Mouse (Mus musculus): ENCODE measurements around the gene Zdhhc13. TPM values are rescaled to one million over a fixed set of nuclear protein-coding genes. Genes with fewer than 3 reads are reported as not detected.

The Zdhhc13 gene
- polyA plus RNA-seq, 1 experiment from 2014 or later, result 52.8 TPM

GRCm38 (mm10) chr7:48845213-48845973 is 56.6 kb downstream of the Zdhhc13 start:
- H3K36me3 ChIP-seq (ENCODE audit: control insufficient read depth, insufficient read depth), result no peaks in the 10 kb centered on the region
- H3K9ac ChIP-seq (replicated peaks; ENCODE audit: low read depth, low read length), result no peak overlapping the region
- no peak for ATAC-seq
- no peak overlapping the region for H3K27ac ChIP-seq (ENCODE audit: low read length)
- H3K27me3 ChIP-seq (replicated peaks; ENCODE audit: control insufficient read depth, insufficient read depth, low read length), result no peaks in the 10 kb centered on the region
- no peak overlapping the region for H3K4me2 ChIP-seq (ENCODE audit: low read length)
- no peak overlapping the region for H3K4me3 ChIP-seq (replicated peaks; ENCODE audit: low read length)
- H3K9me3 ChIP-seq (ENCODE audit: control insufficient read depth, low read length), result no peaks in the 10 kb centered on the region
- H3K4me1 ChIP-seq (replicated peaks; ENCODE audit: control insufficient read depth, insufficient read depth, low read length), result no peaks in the 10 kb centered on the region
- WGBS, result 93% methylated on average over 12 of the region's 12 CpGs

DNA sequence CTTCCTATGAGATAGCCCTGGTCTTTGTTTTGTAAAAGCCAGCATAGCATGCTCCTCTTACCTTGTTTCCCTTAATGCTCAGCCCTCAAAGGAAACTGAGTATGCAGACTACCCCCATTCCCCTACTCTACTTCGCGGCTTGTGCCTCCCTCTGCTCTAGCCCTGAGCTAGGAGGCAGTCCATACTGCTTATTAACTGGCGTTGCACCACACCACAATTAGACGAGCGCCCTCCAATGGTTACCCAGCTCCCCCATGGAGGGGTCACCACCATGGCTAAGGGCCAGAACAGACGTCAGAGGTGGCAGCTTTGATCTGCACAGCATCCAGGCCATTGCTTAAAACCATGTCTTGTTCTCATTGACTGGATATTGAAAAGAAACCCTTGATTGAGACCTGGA is 58.0 kb downstream of the Zdhhc13 start:
- Histone ChIP-seq H3K27ac (ENCODE audit: low read length) (no peak overlapping the region), H3K36me3 (ENCODE audit: control insufficient read depth, insufficient read depth) (no peaks in the 10 kb centered on the region), H3K9me3 (ENCODE audit: control insufficient read depth, low read length) (no peaks in the 10 kb centered on the region), H3K4me1 (replicated peaks; ENCODE audit: control insufficient read depth, insufficient read depth, low read length) (0 out of 2 replicates have a peak, but pooled peaks cover 1% of the 10 kb centered on the region), H3K27me3 (replicated peaks; ENCODE audit: control insufficient read depth, insufficient read depth, low read length) (no peaks in the 10 kb centered on the region), H3K4me2 (ENCODE audit: low read length) (no peak overlapping the region), H3K9ac (replicated peaks; ENCODE audit: low read depth, low read length) (no peak overlapping the region), H3K4me3 (replicated peaks; ENCODE audit: low read length) (no peak overlapping the region)
- 53% methylated on average over 6 of the region's 6 CpGs for WGBS
- no peak for ATAC-seq

- H3K27ac ChIP-seq (ENCODE audit: low read length), result no peak within 1 kb of the TSS
- H3K9me3 ChIP-seq (ENCODE audit: control insufficient read depth, low read length), result no peaks in the 10 kb centered on the region
- H3K9ac ChIP-seq (replicated peaks; ENCODE audit: low read depth, low read length), result no peak within 1 kb of the TSS
- ATAC-seq, result no peak
- no peak within 1 kb of the TSS for H3K4me2 ChIP-seq (ENCODE audit: low read length)
- H3K4me1 ChIP-seq (replicated peaks; ENCODE audit: control insufficient read depth, insufficient read depth, low read length), result 0 out of 2 replicates have a peak, but pooled peaks cover 3% of the 10 kb centered on the region
- H3K4me3 ChIP-seq (replicated peaks; ENCODE audit: low read length), result no peak within 1 kb of the TSS
- no peaks in the 10 kb centered on the region for H3K36me3 ChIP-seq (ENCODE audit: control insufficient read depth, insufficient read depth)
- 42% methylated on average over 11 of the region's 11 CpGs for WGBS
- H3K27me3 ChIP-seq (replicated peaks; ENCODE audit: control insufficient read depth, insufficient read depth, low read length), result no peaks in the 10 kb centered on the region
Observed at GRCm38 (mm10) chr7:48847820-48848650, 59.2 kb downstream of the Zdhhc13 start, which contains the start of gene Csrp3. Csrp3 (minus strand) TSS chr7:48848033.

DNA sequence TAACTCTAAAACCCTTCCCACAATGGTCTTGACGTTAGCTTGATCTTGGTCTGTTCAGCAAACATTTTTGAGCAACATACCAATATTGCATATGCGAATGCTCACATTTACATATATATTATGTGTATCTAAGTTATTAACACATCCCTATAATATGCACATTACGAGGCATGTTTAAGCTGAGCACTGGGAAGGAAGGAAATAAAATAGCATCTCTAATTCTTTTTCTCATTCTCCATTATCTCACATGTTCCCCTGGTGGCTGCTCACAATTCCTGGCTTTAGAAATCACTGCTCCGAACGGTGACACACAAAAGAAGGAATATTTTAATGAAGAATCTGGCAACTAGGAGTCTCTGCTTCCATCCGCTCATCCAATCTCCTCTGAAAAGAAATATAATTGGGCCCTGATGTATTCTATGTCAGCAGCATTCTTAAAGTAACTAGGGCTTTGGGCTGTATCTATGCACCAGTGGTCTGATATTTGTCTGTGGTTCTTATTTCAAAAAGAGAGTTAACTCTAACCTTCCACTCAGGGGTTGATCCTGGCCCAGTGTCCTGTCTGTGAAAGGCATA is 62.8 kb downstream of the Zdhhc13 start:
- no peak overlapping the region for H3K4me3 ChIP-seq (replicated peaks; ENCODE audit: low read length)
- H3K4me2 ChIP-seq (ENCODE audit: low read length), result no peak overlapping the region
- H3K27ac ChIP-seq (ENCODE audit: low read length), result no peak overlapping the region
- H3K27me3 ChIP-seq (replicated peaks; ENCODE audit: control insufficient read depth, insufficient read depth, low read length), result no peaks in the 10 kb centered on the region
- 0 out of 2 replicates have a peak, but pooled peaks cover 3% of the 10 kb centered on the region for H3K4me1 ChIP-seq (replicated peaks; ENCODE audit: control insufficient read depth, insufficient read depth, low read length)
- H3K9ac ChIP-seq (replicated peaks; ENCODE audit: low read depth, low read length), result no peak overlapping the region
- no peaks in the 10 kb centered on the region for H3K36me3 ChIP-seq (ENCODE audit: control insufficient read depth, insufficient read depth)
- no peak for ATAC-seq
- no peaks in the 10 kb centered on the region for H3K9me3 ChIP-seq (ENCODE audit: control insufficient read depth, low read length)
- WGBS, result 40% methylated on average over 6 of the region's 6 CpGs

DNA sequence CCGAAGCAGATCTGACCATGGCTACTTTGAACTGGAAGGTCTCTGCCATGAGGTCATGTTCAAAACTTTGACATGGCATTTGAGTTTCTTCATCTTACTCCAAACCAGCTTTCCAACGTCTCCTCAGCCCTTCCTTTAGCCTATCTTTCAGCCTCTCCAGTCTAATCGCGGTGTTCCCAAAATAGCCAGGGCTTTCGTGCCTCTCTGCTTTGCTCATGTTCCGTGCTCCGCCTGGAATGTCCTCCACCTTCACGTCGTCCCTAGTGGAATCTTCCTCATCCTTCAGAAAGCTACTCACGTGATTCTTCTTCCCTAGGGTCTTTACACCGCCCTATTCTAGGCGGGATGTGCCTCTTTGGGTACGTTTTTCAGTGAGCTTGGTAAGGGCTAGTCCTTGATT is 64.7 kb downstream of the Zdhhc13 start:
- no peak for ATAC-seq
- Histone ChIP-seq H3K4me3 (replicated peaks; ENCODE audit: low read length) (no peak overlapping the region), H3K4me2 (ENCODE audit: low read length) (no peak overlapping the region), H3K27me3 (replicated peaks; ENCODE audit: control insufficient read depth, insufficient read depth, low read length) (no peaks in the 10 kb centered on the region), H3K9ac (replicated peaks; ENCODE audit: low read depth, low read length) (no peak overlapping the region), H3K27ac (ENCODE audit: low read length) (no peak overlapping the region), H3K36me3 (ENCODE audit: control insufficient read depth, insufficient read depth) (no peaks in the 10 kb centered on the region), H3K4me1 (replicated peaks; ENCODE audit: control insufficient read depth, insufficient read depth, low read length) (0 out of 2 replicates have a peak, but pooled peaks cover 3% of the 10 kb centered on the region), H3K9me3 (ENCODE audit: control insufficient read depth, low read length) (no peaks in the 10 kb centered on the region)
- WGBS, result 91% methylated on average over 13 of the region's 13 CpGs

- no peak overlapping the region for H3K4me3 ChIP-seq (replicated peaks; ENCODE audit: low read length)
- no peak for ATAC-seq
- no peak overlapping the region for H3K9ac ChIP-seq (replicated peaks; ENCODE audit: low read depth, low read length)
- no peaks in the 10 kb centered on the region for H3K36me3 ChIP-seq (ENCODE audit: control insufficient read depth, insufficient read depth)
- 0 out of 2 replicates have a peak, but pooled peaks cover 3% of the 10 kb centered on the region for H3K4me1 ChIP-seq (replicated peaks; ENCODE audit: control insufficient read depth, insufficient read depth, low read length)
- no peaks in the 10 kb centered on the region for H3K27me3 ChIP-seq (replicated peaks; ENCODE audit: control insufficient read depth, insufficient read depth, low read length)
- H3K27ac ChIP-seq (ENCODE audit: low read length), result no peak overlapping the region
- no peak overlapping the region for H3K4me2 ChIP-seq (ENCODE audit: low read length)
- no peaks in the 10 kb centered on the region for H3K9me3 ChIP-seq (ENCODE audit: control insufficient read depth, low read length)
- 98% methylated on average over 3 of the region's 3 CpGs for WGBS
Observed at GRCm38 (mm10) chr7:48855461-48855860, 66.7 kb downstream of the Zdhhc13 start.

- Histone ChIP-seq H3K4me2 (ENCODE audit: low read length) (no peak overlapping the region), H3K4me1 (replicated peaks; ENCODE audit: control insufficient read depth, insufficient read depth, low read length) (no peaks in the 10 kb centered on the region), H3K9ac (replicated peaks; ENCODE audit: low read depth, low read length) (no peak overlapping the region), H3K4me3 (replicated peaks; ENCODE audit: low read length) (no peak overlapping the region), H3K27me3 (replicated peaks; ENCODE audit: control insufficient read depth, insufficient read depth, low read length) (no peaks in the 10 kb centered on the region), H3K9me3 (ENCODE audit: control insufficient read depth, low read length) (no peaks in the 10 kb centered on the region), H3K27ac (ENCODE audit: low read length) (no peak overlapping the region), H3K36me3 (ENCODE audit: control insufficient read depth, insufficient read depth) (no peaks in the 10 kb centered on the region)
- ATAC-seq, result no peak
- WGBS, result 82% methylated on average over 1 of the region's 1 CpGs
Observed at GRCm38 (mm10) chr7:48858257-48858656, 69.5 kb downstream of the Zdhhc13 start.

DNA sequence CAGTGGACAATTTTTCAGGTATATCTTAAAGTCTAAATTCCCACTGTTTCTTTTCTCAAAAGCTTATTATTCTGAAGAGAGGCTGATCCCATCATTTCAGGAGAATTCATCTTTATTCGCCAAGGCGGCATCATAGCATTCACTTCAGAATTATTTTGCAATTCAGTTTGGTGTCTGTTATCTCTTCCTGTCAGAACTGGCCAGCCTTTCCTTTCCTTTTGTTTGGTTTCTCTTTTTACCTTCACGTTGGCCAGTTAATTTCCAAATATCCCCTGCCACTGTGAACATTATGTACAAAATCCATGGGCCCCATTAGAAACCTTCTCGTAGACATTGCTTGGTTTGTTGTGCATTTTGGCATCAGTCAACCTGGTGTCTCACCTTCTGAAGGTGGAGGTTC is 70.6 kb downstream of the Zdhhc13 start:
- Histone ChIP-seq H3K27me3 (replicated peaks; ENCODE audit: control insufficient read depth, insufficient read depth, low read length) (no peaks in the 10 kb centered on the region), H3K4me1 (replicated peaks; ENCODE audit: control insufficient read depth, insufficient read depth, low read length) (no peaks in the 10 kb centered on the region), H3K9ac (replicated peaks; ENCODE audit: low read depth, low read length) (no peak overlapping the region), H3K4me3 (replicated peaks; ENCODE audit: low read length) (no peak overlapping the region), H3K27ac (ENCODE audit: low read length) (no peak overlapping the region), H3K9me3 (ENCODE audit: control insufficient read depth, low read length) (no peaks in the 10 kb centered on the region), H3K36me3 (ENCODE audit: control insufficient read depth, insufficient read depth) (no peaks in the 10 kb centered on the region), H3K4me2 (ENCODE audit: low read length) (no peak overlapping the region)
- WGBS, result 86% methylated on average over 4 of the region's 4 CpGs
- ATAC-seq, result no peak

DNA sequence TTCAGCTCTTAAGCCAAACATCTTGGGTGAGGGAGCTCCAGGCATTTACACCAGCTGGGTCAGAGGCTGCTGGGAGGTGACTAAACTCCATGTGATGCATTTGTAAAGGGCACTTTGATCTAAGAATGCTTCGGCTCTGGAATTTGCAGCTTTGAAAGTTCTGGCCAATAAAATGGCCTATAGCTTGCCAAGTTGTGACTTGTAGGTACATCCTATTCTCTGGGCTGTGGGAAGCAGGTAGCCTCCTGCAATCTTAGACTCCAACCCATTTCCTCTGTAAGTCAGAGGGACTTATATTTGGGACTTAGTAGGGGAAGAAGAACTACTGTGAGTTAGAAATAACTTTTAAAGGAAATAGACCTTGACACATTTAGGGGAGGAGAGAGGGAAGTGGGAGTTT is 72.1 kb downstream of the Zdhhc13 start:
- Histone ChIP-seq H3K4me3 (replicated peaks; ENCODE audit: low read length) (no peak overlapping the region), H3K27me3 (replicated peaks; ENCODE audit: control insufficient read depth, insufficient read depth, low read length) (no peaks in the 10 kb centered on the region), H3K9ac (replicated peaks; ENCODE audit: low read depth, low read length) (no peak overlapping the region), H3K4me1 (replicated peaks; ENCODE audit: control insufficient read depth, insufficient read depth, low read length) (no peaks in the 10 kb centered on the region), H3K36me3 (ENCODE audit: control insufficient read depth, insufficient read depth) (peaks cover under 1% of the 10 kb centered on the region; the same call in 1 of the 2 replicates), H3K4me2 (ENCODE audit: low read length) (no peak overlapping the region), H3K9me3 (ENCODE audit: control insufficient read depth, low read length) (no peaks in the 10 kb centered on the region), H3K27ac (ENCODE audit: low read length) (no peak overlapping the region)
- WGBS, result 81% methylated on average over 1 of the region's 1 CpGs
- ATAC-seq, result no peak

All from forebrain, embryonic 16.5 days (tissue).